Mouse (Mus musculus) kidney, adult 2 months (tissue): Measurements from ENCODE around the gene Gm40193. TPM values are rescaled to one million over a fixed set of nuclear protein-coding genes. Genes with fewer than 3 reads are reported as not detected.

Source experiments
- DNase-seq: peaks from one replicate; pipeline ENCODE4 v3.0.0; 2021
- H3K27ac ChIP-seq: fragments of 200-500 bp; 2 replicates; pipeline ENCODE4 v1.5.1; 2012; ENCODE audit warnings: low read depth, low read length, control low read depth, inconsistent platforms; ENCODE audit not compliant: insufficient read depth
- H3K27me3 ChIP-seq: fragments of 200-500 bp; replicated peaks from 2 replicates; pipeline ENCODE4 v1.6.1; 2012; ENCODE audit warnings: mild to moderate bottlenecking, moderate library complexity, low read length, inconsistent platforms; ENCODE audit not compliant: control insufficient read depth, insufficient read depth
- H3K36me3 ChIP-seq: fragments of 200-500 bp; 2 replicates; pipeline ENCODE4 v1.6.1; 2012; ENCODE audit warnings: mild to moderate bottlenecking, moderate library complexity, low read length, inconsistent platforms; ENCODE audit not compliant: control insufficient read depth, insufficient read depth
- H3K4me1 ChIP-seq: fragments of 200-500 bp; 2 replicates; pipeline ENCODE4 v1.6.1; 2011; ENCODE audit warnings: low read length; ENCODE audit not compliant: control insufficient read depth, insufficient read depth
- H3K4me3 ChIP-seq: fragments of 200-500 bp; 2 replicates; pipeline ENCODE4 v1.5.1; 2011; ENCODE audit warnings: mild to moderate bottlenecking, low read depth, low read length, control low read depth; ENCODE audit not compliant: insufficient read depth
- CTCF ChIP-seq: fragments of 200-500 bp; conservative IDR thresholded peaks from 2 replicates; pipeline ENCODE4 v1.5.1; 2011; ENCODE audit warnings: low read depth, mild to moderate bottlenecking, control low read depth, low read length, moderate library complexity, mixed read lengths; ENCODE audit not compliant: insufficient read depth, insufficient read length
- POLR2A ChIP-seq: fragments of 200-500 bp; IDR thresholded peaks from one replicate; pipeline ENCODE4 v1.6.1; 2011; ENCODE audit warnings: low read depth, low read length, control low read depth
- WGBS: fragments of 180-500 bp; shearing (Covaris S2); methylation state at CpG from one replicate; pipeline ENCODE4 v1.1.7; 2018; 5-methylcytosine and 5-hydroxymethylcytosine counted together
- polyA plus RNA-seq: library from polyadenylated mRNA; depleted of rRNA; stranded (reverse); fragments of >200 nt; gene quantifications from 2 replicates; pipeline ENCODE4 v1.2.3, GENCODE M21; 2012

The Gm40193 gene
- polyA plus RNA-seq, 1 experiment: not detected

DNA sequence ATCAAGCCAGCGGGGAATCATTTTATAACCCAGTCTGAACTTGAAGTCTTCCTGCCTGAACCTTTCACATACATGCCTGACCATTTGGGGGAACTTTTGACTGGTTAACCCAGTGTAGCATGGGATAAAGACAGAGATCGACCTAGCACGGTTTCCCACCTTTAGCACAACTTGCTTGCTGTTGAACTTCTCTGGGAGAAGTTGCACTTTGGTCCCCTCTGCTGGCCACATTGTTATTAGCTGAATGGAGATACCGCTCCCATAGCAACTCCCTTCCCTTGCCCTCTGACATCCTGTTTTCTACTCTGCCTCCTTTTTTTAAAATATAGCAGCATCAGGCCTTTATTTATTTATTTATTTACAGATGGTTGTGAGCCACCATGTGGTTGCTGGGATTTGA, 26.4 kb downstream of the Gm40193 start:
- no peak overlapping the region for H3K4me3 ChIP-seq
- WGBS: 16% methylated on average over 4 of the region's 4 CpGs
- no peaks in the 10 kb centered on the region for H3K4me1 ChIP-seq
- H3K27me3 ChIP-seq: no peaks in the 10 kb centered on the region
- no peaks in the 10 kb centered on the region for H3K36me3 ChIP-seq
- no peak overlapping the region for H3K27ac ChIP-seq
- DNase-seq: peak; percentile 84
- TF ChIP-seq POLR2A (no peak), CTCF (peak; percentile 87)

DNA sequence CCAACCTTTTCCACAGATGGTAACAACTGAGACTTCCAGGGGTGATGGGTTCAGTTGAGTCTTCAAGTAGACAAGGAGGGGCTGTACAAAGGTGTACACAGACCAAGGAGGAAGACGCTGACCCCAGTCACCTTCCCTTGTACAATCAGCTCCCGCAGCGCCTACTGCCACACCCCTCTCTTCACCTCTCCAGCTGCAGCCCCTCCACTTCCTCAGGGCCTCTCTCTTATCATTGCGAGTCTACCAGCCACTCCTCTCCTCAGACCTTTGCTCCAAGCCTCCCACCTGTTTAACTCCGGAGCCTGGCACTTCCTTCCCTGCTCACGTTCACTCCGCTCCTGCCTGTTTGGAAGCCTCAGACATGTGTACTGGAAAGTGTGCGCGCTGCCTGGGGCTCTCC, 27.8 kb downstream of the Gm40193 start, which contains the start of gene Tm4sf5:
TSS of gene Tm4sf5 (plus strand) at position 275 of the 400 bp plus-strand sequence.
- Histone ChIP-seq H3K27ac (no peak within 1 kb of the TSS), H3K36me3 (no peaks in the 10 kb centered on the region), H3K4me3 (no peak within 1 kb of the TSS), H3K4me1 (no peaks in the 10 kb centered on the region; the same call in 1 of the 2 replicates), H3K27me3 (no peaks in the 10 kb centered on the region)
- 75% methylated on average over 9 of the region's 9 CpGs for WGBS
- no peak for DNase-seq
- TF ChIP-seq POLR2A (no peak), CTCF (no peak)

DNA sequence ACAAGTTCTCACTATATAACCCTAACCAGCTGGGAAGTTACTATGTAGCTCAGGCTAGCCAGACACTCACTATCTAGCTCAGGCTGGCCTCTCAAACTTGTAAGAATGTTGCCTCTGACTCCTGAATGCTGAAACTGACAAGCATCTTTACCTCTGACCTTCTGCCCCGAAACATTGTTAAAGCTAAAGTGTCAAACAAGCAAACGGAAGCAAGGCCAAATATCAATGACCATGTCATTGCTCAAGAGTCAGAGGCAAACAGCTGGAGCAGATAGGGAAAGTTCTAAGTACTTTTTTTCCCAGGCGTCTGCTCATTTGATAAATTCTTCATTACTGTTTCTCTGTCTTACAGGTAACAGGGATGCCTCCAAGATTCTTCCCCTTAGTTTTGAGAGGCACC, 30.7 kb downstream of the Gm40193 start:
- Histone ChIP-seq H3K36me3 (no peaks in the 10 kb centered on the region), H3K4me1 (no peaks in the 10 kb centered on the region; the same call in 1 of the 2 replicates), H3K27me3 (no peaks in the 10 kb centered on the region), H3K4me3 (no peak overlapping the region), H3K27ac (no peak overlapping the region)
- WGBS: 81% methylated on average over 3 of the region's 3 CpGs
- DNase-seq: no peak
- no peak for TF ChIP-seq CTCF
- no peak for TF ChIP-seq POLR2A

DNA sequence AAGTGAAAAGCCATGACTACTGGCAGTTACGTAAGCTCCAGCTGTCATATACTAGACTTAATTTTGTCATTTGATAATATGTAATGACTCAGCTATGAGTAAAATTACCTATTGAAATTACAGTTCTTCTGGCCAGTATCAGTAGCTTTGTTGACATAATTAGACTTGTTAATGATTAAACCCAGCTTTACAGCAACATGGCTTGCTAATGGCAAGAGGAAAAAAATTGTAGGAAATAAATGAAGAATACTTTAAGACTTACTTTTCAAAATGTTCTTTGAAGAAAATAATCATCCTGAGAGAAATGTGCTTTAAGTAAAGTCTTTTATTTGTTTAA, 32.3 kb downstream of the Gm40193 start:
- WGBS: 63% methylated on average over 1 of the region's 1 CpGs
- no peak overlapping the region for H3K27ac ChIP-seq
- no peak for DNase-seq
- no peaks in the 10 kb centered on the region for H3K27me3 ChIP-seq
- TF ChIP-seq POLR2A (no peak), CTCF (no peak)
- H3K36me3 ChIP-seq: no peaks in the 10 kb centered on the region
- no peak overlapping the region for H3K4me3 ChIP-seq
- no peaks in the 10 kb centered on the region; the same call in 1 of the 2 replicates for H3K4me1 ChIP-seq

DNA sequence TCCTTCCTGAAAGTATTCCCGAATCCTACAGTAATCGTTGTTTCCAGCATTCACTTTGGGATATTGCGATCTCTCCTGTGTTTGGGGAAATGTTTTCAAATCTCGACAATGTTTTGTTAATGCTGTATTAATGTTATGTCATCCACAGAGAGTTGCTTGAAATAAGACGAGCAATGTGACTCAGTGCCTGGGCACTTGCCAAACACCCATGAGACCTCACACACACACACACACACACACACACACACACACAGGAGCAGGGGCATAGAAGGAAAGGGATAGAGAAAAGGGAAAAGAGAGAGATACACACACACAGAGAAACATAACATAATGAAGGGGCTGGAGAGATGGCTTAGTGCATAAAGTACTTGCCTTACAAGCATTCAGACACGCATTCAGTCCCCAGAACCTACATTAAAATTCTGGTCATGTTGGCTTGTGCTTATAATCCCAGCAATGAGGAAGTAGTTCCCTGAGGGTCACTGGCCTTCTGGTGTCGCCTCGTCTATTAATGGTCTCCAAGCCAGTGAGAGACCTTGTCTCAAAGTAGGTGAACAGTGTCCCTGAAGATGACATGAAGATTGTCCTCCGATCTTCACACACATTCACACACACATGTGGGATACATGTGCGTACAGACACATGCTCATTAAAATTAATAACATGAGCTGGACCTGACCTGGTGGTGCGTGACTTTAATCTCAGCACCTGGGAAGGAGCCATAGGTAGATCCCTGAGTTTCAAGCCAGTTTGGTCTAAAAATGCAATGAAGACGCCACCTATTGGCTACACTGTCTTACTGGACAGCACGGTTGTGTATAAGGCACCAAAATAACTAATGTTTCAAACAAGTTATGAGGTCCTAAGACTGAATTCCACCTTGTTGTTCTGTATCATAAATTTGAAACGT, 32.9 kb downstream of the Gm40193 start:
- H3K4me3 ChIP-seq: no peak overlapping the region
- H3K4me1 ChIP-seq: no peaks in the 10 kb centered on the region; the same call in 1 of the 2 replicates
- no peaks in the 10 kb centered on the region for H3K27me3 ChIP-seq
- WGBS: 46% methylated on average over 14 of the region's 14 CpGs
- DNase-seq: peak; percentile 69
- no peak for TF ChIP-seq POLR2A
- TF ChIP-seq CTCF: peak; percentile 30
- no peaks in the 10 kb centered on the region for H3K36me3 ChIP-seq
- H3K27ac ChIP-seq: peak overlapping the region; percentile 50

DNA sequence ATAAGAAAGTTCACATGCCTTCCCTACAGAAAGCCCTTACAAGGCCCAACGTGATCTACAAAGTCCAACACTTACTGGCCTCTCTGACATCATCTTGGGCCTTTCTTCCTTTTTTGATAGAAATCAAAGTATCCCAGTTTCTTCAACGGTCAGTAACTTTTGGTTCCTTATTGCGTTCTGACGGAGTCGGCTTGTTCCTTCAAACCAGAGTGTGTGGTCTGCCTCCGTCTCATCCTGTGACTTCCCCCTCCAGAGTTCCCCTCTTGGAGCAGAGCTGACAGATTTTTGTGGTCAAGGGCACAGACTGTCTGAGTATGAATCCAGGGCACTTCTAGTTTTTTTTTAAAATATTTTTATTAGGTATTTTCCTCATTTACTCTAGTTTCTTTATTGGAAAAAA, 43.1 kb downstream of the Gm40193 start:
- H3K27ac ChIP-seq: peak overlapping the region; percentile 55; the same call in 1 of the 2 replicates
- WGBS: 78% methylated on average over 6 of the region's 6 CpGs

DNA sequence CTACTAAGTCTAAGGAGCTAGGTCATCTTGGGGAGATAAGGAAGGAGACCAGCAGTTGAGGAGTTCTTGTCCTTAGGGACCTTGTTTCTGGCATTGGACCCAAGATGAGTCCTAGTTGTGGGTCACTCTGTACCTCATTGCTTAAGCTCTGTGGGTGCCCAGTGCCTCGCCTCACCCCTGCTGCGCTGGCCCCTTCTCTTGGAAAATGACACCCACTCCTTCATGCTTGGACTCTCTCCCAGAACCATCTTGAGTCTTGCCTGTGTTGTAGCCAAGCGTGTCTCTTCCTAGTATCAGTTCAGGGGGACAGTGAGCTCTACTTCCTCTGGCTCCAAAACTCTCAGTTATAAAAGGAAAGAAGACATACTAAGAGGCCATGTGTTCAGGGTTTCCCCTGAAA, 43.6 kb downstream of the Gm40193 start:
- Histone ChIP-seq H3K27ac (peak overlapping the region; percentile 55; the same call in 1 of the 2 replicates), H3K27me3 (no peaks in the 10 kb centered on the region), H3K4me1 (no peaks in the 10 kb centered on the region), H3K36me3 (no peaks in the 10 kb centered on the region), H3K4me3 (no peak overlapping the region)
- no peak for DNase-seq
- WGBS: 86% methylated on average over 3 of the region's 3 CpGs
- TF ChIP-seq POLR2A (no peak), CTCF (no peak)

More for the DNA sequence above, 43.1 kb downstream of the Gm40193 start:
- H3K27me3 ChIP-seq: no peaks in the 10 kb centered on the region
- no peaks in the 10 kb centered on the region for H3K36me3 ChIP-seq
- no peak for TF ChIP-seq POLR2A
- TF ChIP-seq CTCF: no peak
- H3K4me1 ChIP-seq: no peaks in the 10 kb centered on the region
- DNase-seq: no peak
- H3K4me3 ChIP-seq: no peak overlapping the region

DNA sequence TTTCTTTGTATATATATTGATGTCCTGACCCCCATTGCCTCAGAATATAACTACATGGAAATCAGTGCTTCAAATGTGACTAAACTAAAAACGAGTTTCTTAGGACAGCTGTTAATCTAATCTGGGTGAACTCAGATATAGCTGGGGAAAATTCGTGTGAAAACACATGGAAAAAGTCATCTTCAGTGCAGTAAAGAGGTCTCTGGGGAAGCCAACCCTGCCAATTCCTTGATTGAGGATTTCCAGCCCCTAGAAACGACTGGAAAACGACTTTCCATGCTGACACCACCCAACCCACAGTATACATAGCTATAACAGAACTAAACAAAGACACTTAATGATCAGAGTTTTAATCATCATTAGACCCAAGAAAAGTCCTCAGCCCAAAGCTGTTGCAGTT, 44.9 kb downstream of the Gm40193 start:
- 63% methylated on average over 4 of the region's 4 CpGs for whole genome bisulfite sequencing
- no peak overlapping the region for H3K27ac ChIP-seq
- no peak overlapping the region for H3K4me3 ChIP-seq
- no peaks in the 10 kb centered on the region for H3K4me1 ChIP-seq
- TF ChIP-seq CTCF (no peak), POLR2A (no peak)
- H3K36me3 ChIP-seq: no peaks in the 10 kb centered on the region
- no peak for DNase-seq
- no peaks in the 10 kb centered on the region for H3K27me3 ChIP-seq
